Mouse (Mus musculus) megakaryocyte, embryonic 14.5 days (primary cell): ENCODE measurements around the gene Arfip1. TPM values are rescaled to one million over a fixed set of nuclear protein-coding genes. Genes with fewer than 3 reads are reported as not detected.

ENCODE experiments used
- H3K27me3 ChIP-seq: replicated peaks from 2 replicates; pipeline ENCODE3; 2012; ENCODE audit warnings: inconsistent platforms
- H3K36me3 ChIP-seq: replicated peaks from 2 replicates; pipeline ENCODE3; 2012; ENCODE audit warnings: low read length, inconsistent platforms, mixed read lengths
- H3K4me1 ChIP-seq: 2 replicates; pipeline ENCODE4 v1.6.1; 2012; ENCODE audit warnings: inconsistent platforms
- H3K4me3 ChIP-seq: replicated peaks from 2 replicates; pipeline ENCODE3; 2012; ENCODE audit warnings: moderate library complexity, mild to moderate bottlenecking, inconsistent platforms
- H3K9me3 ChIP-seq: 2 replicates; pipeline ENCODE4 v1.6.1; 2012; ENCODE audit warnings: inconsistent platforms
- FLI1 ChIP-seq: IDR thresholded peaks from 2 replicates; pipeline ENCODE4 v1.6.1; 2012; ENCODE audit warnings: low read length, inconsistent platforms, mixed read lengths
- GATA1 ChIP-seq: IDR thresholded peaks from 3 replicates; pipeline ENCODE4 v1.6.1; 2012; ENCODE audit warnings: mixed read lengths, low read length, inconsistent platforms, borderline replicate concordance
- polyA plus RNA-seq: library from polyadenylated mRNA; stranded (reverse); fragments of >175 nt; gene quantifications from 2 replicates; pipeline ENCODE4 v1.2.3, GENCODE M21; 2012; ENCODE audit warnings: low replicate concordance; ENCODE audit not compliant: insufficient read depth

The Arfip1 gene
- polyA plus RNA-seq, 1 experiment, result 9.3 TPM

- H3K4me1 ChIP-seq, result peaks cover 19% of the 10 kb centered on the region
- no peaks in the 10 kb centered on the region for H3K9me3 ChIP-seq
- H3K36me3 ChIP-seq, result peaks cover 26% of the 10 kb centered on the region
- TF ChIP-seq GATA1 (no peak), FLI1 (no peak)
- no peaks in the 10 kb centered on the region for H3K27me3 ChIP-seq
- H3K4me3 ChIP-seq, result no peak overlapping the region
Measured at GRCm38 (mm10) chr3:84502101-84502500, 80.3 kb downstream of the Arfip1 start.

- peaks cover 40% of the 10 kb centered on the region for H3K36me3 ChIP-seq
- H3K4me1 ChIP-seq, result peaks cover 13% of the 10 kb centered on the region
- no peaks in the 10 kb centered on the region for H3K9me3 ChIP-seq
- no peaks in the 10 kb centered on the region for H3K27me3 ChIP-seq
- H3K4me3 ChIP-seq, result no peak overlapping the region
- no peak for TF ChIP-seq GATA1
- TF ChIP-seq FLI1, result no peak
Measured at GRCm38 (mm10) chr3:84500491-84500890, 81.9 kb downstream of the Arfip1 start.

DNA sequence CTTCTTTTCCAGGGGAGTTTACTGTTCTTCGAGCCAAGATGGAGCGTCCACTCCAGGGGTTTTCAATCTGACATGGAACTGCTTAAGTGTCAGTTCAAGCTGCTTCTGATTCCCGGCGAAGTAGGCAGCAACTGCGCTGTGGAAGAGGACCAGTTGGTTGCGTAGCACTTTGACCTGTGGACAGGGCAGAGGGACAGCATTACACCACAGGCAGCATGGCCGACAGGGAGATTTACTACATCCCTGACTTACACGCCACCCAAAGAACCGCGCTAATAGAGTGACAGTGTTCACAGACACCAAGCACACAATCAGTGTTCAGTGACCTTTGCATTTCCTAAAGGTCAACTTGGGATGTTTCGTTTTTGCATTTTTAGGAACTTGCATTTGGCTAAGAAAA lies 84.7 kb downstream of the Arfip1 start:
- Histone ChIP-seq H3K27me3 (no peaks in the 10 kb centered on the region), H3K36me3 (peaks cover 60% of the 10 kb centered on the region), H3K4me1 (peaks cover 7% of the 10 kb centered on the region), H3K9me3 (peaks cover 8% of the 10 kb centered on the region), H3K4me3 (no peak overlapping the region)
- TF ChIP-seq GATA1 (no peak), FLI1 (no peak)

DNA sequence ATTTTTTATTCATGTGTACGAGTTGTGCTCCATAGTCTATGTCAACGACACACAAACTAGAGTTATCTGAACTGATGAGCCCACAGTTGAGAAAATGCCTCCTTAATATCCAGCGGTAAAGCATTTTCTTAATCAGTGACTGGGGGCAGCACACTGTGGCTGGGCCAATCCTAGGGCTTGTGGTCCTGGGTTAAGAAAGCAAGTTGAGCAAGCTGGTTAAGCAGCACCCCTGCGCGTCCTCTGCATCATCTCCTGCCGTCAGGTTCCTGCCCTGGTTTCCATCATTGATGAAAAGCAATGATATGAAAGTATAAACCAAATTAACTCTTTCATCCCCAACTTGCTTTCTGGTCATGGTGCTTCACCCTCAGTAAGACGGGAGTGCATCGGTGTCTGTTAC lies 89.8 kb downstream of the Arfip1 start:
- no peak for TF ChIP-seq FLI1
- no peak for TF ChIP-seq GATA1
- Histone ChIP-seq H3K9me3 (peaks cover 8% of the 10 kb centered on the region), H3K27me3 (peaks cover 6% of the 10 kb centered on the region), H3K36me3 (peaks cover 42% of the 10 kb centered on the region), H3K4me1 (peaks cover 20% of the 10 kb centered on the region), H3K4me3 (no peak overlapping the region)

DNA sequence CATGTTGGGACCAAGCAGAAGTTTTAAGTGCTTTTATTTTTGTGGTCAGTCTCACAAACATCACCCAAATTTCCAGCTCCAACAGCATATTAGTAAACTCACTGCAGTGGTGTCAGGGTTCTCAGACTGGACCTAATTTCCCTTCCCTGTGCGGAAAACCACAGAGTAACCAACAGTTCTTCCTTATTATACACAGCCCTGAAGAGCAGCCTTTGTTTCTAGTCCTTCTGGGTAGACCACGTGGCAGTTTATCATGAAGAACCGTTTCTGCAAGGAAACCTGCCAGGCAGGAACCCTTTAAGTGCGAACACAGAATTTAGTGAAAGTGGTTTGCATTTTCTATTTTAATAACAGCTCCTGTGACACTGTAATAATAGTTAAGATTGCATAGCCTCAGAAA lies 90.3 kb downstream of the Arfip1 start:
- H3K36me3 ChIP-seq, result peaks cover 39% of the 10 kb centered on the region
- peaks cover 20% of the 10 kb centered on the region for H3K4me1 ChIP-seq
- no peak overlapping the region for H3K4me3 ChIP-seq
- TF ChIP-seq GATA1 (no peak), FLI1 (no peak)
- H3K27me3 ChIP-seq, result peaks cover 8% of the 10 kb centered on the region
- peaks cover 8% of the 10 kb centered on the region for H3K9me3 ChIP-seq

DNA sequence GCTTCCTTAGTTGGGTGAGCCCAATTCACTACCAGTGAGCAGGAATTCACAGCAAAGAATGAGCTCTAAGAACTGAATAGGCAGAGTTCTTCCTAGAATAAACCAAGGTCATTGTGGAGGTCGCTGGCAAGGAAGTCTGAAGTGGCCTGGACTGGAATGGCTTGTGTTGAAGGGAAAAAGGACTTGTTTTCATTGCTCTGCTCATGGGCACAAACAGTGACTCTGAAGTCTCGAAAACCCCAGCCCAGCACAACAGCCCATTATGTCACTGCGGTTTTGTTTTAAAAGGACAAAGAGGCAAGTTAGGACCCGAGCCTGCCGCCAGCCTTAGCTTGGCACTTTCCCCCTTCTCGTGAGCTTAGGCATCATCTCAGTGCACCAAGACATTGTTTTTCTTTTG lies 93.7 kb downstream of the Arfip1 start:
- Histone ChIP-seq H3K27me3 (peaks cover 25% of the 10 kb centered on the region), H3K4me3 (no peak overlapping the region), H3K9me3 (peaks cover 8% of the 10 kb centered on the region), H3K4me1 (peaks cover 23% of the 10 kb centered on the region), H3K36me3 (peaks cover 12% of the 10 kb centered on the region)
- no peak for TF ChIP-seq FLI1
- no peak for TF ChIP-seq GATA1

DNA sequence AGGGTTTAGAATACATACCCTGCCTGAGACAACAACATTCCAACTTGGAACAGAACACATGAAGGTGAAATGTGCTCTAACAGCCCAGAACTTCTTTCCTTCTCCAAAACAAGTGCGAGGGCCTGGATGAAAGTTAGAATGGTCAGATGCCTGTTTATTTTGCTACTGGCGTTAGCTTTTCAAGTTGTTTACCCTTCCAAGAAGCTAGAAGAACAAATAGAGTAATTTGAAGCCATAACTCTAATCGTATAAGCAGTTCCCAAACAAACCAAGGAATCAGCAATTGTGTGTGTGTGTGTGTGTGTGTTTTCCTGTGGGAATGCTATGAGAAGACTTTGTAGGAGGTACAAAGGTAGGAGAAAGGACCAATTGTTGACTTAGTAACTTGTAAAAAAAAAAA lies 97.5 kb downstream of the Arfip1 start:
- H3K9me3 ChIP-seq, result no peaks in the 10 kb centered on the region
- H3K27me3 ChIP-seq, result peaks cover 62% of the 10 kb centered on the region
- no peak overlapping the region for H3K4me3 ChIP-seq
- TF ChIP-seq FLI1 (no peak), GATA1 (no peak)
- H3K36me3 ChIP-seq, result no peaks in the 10 kb centered on the region
- H3K4me1 ChIP-seq, result peaks cover 22% of the 10 kb centered on the region

DNA sequence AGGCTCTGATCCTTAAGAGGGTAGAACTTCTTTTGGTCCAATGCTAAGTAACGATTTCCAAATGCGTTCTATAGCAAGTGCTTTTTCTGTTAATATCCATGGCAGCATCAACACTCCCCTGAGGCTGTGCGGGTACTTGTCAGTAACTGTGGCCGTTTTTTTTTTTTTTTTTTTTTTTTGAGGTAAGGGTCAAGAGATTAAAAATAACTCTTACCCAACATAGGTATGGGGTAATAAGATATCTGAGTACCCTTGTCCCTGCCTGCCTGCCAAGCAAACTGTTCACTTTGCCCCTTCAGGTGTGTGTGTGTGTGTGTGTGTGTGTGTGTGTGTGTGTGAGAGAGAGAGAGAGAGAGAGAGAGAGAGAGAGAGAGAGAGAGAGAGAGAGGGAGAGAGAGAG lies 98.1 kb downstream of the Arfip1 start:
- Histone ChIP-seq H3K27me3 (peaks cover 67% of the 10 kb centered on the region), H3K4me1 (peaks cover 24% of the 10 kb centered on the region), H3K4me3 (no peak overlapping the region), H3K36me3 (no peaks in the 10 kb centered on the region), H3K9me3 (no peaks in the 10 kb centered on the region)
- TF ChIP-seq GATA1 (no peak), FLI1 (no peak)

- Histone ChIP-seq H3K27me3 (peaks cover 81% of the 10 kb centered on the region), H3K4me1 (peaks cover 28% of the 10 kb centered on the region), H3K4me3 (no peak overlapping the region), H3K9me3 (no peaks in the 10 kb centered on the region), H3K36me3 (no peaks in the 10 kb centered on the region)
- TF ChIP-seq GATA1 (no peak), FLI1 (no peak)
Measured at GRCm38 (mm10) chr3:84482121-84482520, 100.3 kb downstream of the Arfip1 start.

DNA sequence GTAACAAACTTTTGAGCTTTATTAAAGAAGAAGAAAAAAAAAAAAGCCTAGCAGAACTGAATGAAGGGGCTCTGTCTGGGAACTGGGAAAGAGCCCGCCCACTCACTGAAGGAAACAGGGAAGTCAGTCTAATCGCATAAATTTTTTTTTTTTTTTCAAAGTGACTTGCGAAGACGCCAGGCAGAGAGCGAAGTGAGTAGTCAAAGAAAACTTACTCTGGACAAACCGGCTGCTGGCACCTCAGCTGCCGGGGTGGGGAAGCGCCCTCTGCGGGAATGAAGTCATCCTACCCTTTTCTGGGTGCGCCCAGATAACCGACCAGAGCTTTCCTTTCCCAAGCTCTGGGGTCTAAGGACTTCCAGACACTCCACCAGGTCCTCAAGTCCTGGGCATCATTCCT lies 101.3 kb downstream of the Arfip1 start:
- Histone ChIP-seq H3K27me3 (peaks cover 83% of the 10 kb centered on the region), H3K4me1 (peaks cover 24% of the 10 kb centered on the region), H3K9me3 (no peaks in the 10 kb centered on the region), H3K4me3 (peak overlapping the region; percentile 92), H3K36me3 (no peaks in the 10 kb centered on the region)
- TF ChIP-seq FLI1 (no peak), GATA1 (no peak)

DNA sequence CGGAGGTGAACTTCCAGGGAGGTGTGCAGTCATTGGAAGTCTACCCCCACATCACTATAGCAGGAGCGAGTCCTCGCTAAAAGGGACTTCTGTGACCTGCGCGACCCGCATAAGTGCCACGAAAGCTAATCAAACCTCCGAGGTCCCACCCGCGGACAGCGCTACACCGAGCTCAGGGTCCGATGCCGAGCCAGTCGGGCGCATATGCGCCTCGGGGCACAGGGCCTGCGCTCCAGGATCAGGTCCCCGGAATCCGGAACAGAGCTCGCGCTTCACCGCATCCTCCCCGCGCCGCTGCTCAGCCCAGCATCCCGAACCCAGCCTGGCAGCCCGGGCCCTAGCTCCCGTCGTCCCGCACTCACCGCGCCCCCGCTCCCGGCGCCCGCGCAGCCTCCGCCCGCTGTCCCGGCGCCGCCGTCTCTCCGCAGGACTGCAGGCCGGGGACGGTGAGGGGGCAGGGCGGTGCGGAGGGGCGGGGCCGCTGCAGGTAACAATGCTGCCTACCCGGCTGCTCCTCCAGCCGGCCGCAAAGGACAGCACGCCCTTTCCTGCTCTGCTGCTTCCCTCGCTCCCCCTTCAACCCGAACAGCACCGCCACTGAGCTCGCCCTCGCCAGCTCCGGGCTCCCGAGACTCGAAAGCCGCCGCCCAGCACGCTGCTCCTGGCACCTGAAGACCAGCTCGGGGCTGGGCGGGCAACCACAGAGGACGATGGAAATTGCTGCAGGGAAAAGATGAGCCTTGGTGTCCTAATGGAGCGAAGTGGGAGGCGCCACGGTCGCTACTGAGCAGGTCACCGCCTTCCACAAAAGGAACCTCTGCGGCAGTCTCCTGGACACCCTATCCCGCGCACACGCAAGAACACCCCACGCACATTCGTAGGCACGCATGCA lies 102.2 kb downstream of the Arfip1 start, which contains the start of gene Fhdc1:
Gene Fhdc1, minus strand, starts transcription at position 424 of the 892 bp plus-strand sequence.
- peak within 1 kb of the TSS; percentile 92 for H3K4me3 ChIP-seq
- peaks cover 24% of the 10 kb centered on the region for H3K4me1 ChIP-seq

More for the DNA sequence above, 102.2 kb downstream of the Arfip1 start, which contains the start of gene Fhdc1:
- H3K36me3 ChIP-seq, result no peaks in the 10 kb centered on the region
- H3K27me3 ChIP-seq, result peaks cover 88% of the 10 kb centered on the region
- no peak for TF ChIP-seq GATA1
- TF ChIP-seq FLI1, result no peak
- no peaks in the 10 kb centered on the region for H3K9me3 ChIP-seq
